Mouse (Mus musculus): ENCODE data around the gene Csnk1d. TPM values are rescaled to one million over a fixed set of nuclear protein-coding genes. Genes with fewer than 3 reads are reported as not detected.
A peak's percentile ranks its signal among the peaks of the same experiment; 100 is the strongest.

The Csnk1d gene
- total RNA-seq, 1 experiment = 60.7 TPM

DNA sequence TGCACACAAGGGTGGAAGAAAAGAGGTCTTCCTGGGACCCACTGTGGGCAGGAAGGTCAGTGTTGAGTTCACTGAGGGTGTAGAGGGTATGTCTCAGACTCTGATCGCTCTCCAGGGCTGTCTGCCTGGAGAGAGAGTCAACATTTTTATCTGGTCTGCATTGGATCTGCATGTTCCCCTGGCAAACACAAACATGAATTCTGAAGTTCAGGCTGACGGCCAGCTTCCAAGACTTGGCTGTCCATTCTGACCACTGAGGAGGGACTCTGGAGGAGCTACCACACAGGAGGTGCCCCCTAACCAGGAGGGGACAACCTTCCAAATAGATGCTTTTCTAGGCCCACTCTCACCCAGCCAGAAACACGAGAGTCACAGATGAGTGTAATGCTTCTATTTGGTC lies 661 bp upstream of the Csnk1d start:
- TF ChIP-seq ZNF384 (IDR thresholded peaks at IDR 0.05; ENCODE audit: low read depth, low read length) (no peak), CHD2 (IDR thresholded peaks at IDR 0.05; ENCODE audit: low read depth, low read length) (no peak), MAFK (IDR thresholded peaks at IDR 0.05; ENCODE audit: insufficient read depth, low read depth, low read length) (no peak), ZC3H11A (IDR thresholded peaks at IDR 0.05; ENCODE audit: borderline replicate concordance, low read depth, low read length) (no peak), HCFC1 (IDR thresholded peaks at IDR 0.05; ENCODE audit: borderline replicate concordance, insufficient read depth, low read length) (no peak)
- no peak for DNase-seq (ENCODE audit: low read depth, low spot score)
- Histone ChIP-seq H3K36me3 (ENCODE audit: control insufficient read depth, insufficient read depth, low read length, poor library complexity, severe bottlenecking) (no peaks in the 10 kb centered on the region), H3K4me3 (ENCODE audit: insufficient read depth in 1 of 2, low read depth in 1 of 2, low read length in 2 of 2, poor library complexity in 1 of 2, severe bottlenecking in 1 of 2) (peak overlapping the region; percentile 95 to 98), H3K9me3 (ENCODE audit: control insufficient read depth, insufficient read depth, low read depth, low read length) (no peaks in the 10 kb centered on the region), H3K27ac (ENCODE audit: insufficient read depth, low read depth, low read length, poor library complexity, severe bottlenecking) (no peak overlapping the region), H3K4me1 (ENCODE audit: control insufficient read depth in 2 of 2, insufficient read depth in 2 of 2, low read length in 2 of 2, poor library complexity in 1 of 2) (peaks cover 0 to 9% of the 10 kb centered on the region in 2 experiments; a peak in 1 of 4 replicates), H3K9ac (ENCODE audit: insufficient read depth, low read depth, low read length, poor library complexity, severe bottlenecking) (peak overlapping the region; percentile 81)
- in situ Hi-C loops (cut with MboI; ENCODE audit: low sequenced_read_pairs in 2 of 2, unreplicated experiment in 2 of 2) = no loop called here

DNA sequence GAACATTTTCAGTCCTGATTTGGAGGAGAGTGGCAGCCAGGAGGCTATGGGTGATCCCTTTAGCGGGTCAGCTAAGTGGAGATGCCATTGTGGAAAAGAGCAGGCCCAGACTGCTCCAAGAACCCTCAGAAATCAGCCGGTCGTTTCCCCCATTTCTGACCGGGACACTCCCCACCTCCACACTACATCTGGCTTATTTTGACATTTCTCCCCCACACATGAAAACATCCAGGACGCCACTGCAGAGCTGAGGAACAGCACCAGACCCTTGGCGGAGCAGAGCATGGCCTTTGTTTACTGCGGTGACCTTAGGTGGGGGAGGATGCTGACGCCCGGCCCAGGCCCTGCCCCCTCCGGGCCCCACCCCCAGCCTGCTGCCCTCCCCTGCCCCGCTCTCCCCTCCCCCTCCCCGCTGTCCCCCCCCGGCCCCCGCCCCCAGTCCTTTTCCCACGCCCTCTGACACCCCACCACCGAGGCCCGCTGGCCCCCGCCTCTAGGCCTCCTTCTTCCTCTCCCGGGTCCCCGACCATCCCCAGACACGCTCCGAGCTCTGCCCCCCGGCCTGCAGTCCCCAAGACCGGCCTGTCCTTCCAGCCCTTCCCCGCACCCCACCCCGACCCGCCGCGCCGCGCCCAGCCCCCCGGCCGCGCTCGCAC lies 876 bp downstream of the Csnk1d start:
- in situ Hi-C loops (cut with MboI; ENCODE audit: low sequenced_read_pairs in 2 of 2, unreplicated experiment in 2 of 2) = no loop called here
- peak overlapping the region; percentile 99 for H3K9ac ChIP-seq (ENCODE audit: insufficient read depth, low read depth, low read length, poor library complexity, severe bottlenecking)
- H3K9me3 ChIP-seq (ENCODE audit: control insufficient read depth, insufficient read depth, low read depth, low read length) = no peaks in the 10 kb centered on the region
- TF ChIP-seq MAFK (IDR thresholded peaks at IDR 0.05; ENCODE audit: insufficient read depth, low read depth, low read length) (no peak), CHD2 (IDR thresholded peaks at IDR 0.05; ENCODE audit: low read depth, low read length) (no peak), ZNF384 (IDR thresholded peaks at IDR 0.05; ENCODE audit: low read depth, low read length) (no peak), HCFC1 (IDR thresholded peaks at IDR 0.05; ENCODE audit: borderline replicate concordance, insufficient read depth, low read length) (no peak), ZC3H11A (IDR thresholded peaks at IDR 0.05; ENCODE audit: borderline replicate concordance, low read depth, low read length) (no peak)
- H3K27ac ChIP-seq (ENCODE audit: insufficient read depth, low read depth, low read length, poor library complexity, severe bottlenecking) = peak overlapping the region; percentile 92
- no peak for DNase-seq (ENCODE audit: low read depth, low spot score)
- peak overlapping the region; percentile 95 to 98 for H3K4me3 ChIP-seq (ENCODE audit: insufficient read depth in 1 of 2, low read depth in 1 of 2, low read length in 2 of 2, poor library complexity in 1 of 2, severe bottlenecking in 1 of 2)
- peaks cover 8% of the 10 kb centered on the region; the same call in 1 of the 2 replicates for H3K36me3 ChIP-seq (ENCODE audit: control insufficient read depth, insufficient read depth, low read length, poor library complexity, severe bottlenecking)
- peaks cover 0 to 9% of the 10 kb centered on the region in 2 experiments; a peak in 1 of 4 replicates for H3K4me1 ChIP-seq (ENCODE audit: control insufficient read depth in 2 of 2, insufficient read depth in 2 of 2, low read length in 2 of 2, poor library complexity in 1 of 2)

DNA sequence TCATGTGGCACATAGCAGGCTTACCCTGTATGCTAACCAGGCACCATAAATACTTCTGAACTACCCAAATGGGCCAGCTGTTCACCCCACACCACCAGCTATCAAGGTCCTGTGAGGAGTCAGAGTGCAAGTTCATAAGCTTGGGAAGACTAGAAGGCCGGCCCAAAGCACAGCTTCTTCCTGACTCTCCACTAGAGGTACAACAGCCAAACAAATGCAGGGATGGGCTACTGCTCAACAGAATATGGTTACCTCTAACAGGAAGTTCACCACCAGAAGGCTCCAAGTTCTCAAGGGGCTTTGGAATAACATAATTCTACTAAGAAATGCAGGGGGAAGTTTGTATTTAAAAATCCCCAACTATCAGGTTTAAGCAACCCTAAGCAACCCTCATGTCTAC lies 1.6 kb downstream of the Csnk1d start:
- Histone ChIP-seq H3K27ac (ENCODE audit: insufficient read depth, low read depth, low read length, poor library complexity, severe bottlenecking) (no peak overlapping the region), H3K36me3 (ENCODE audit: control insufficient read depth, insufficient read depth, low read length, poor library complexity, severe bottlenecking) (peaks cover 11% of the 10 kb centered on the region; the same call in 1 of the 2 replicates), H3K9ac (ENCODE audit: insufficient read depth, low read depth, low read length, poor library complexity, severe bottlenecking) (peak overlapping the region; percentile 55; the same call in 1 of the 2 replicates), H3K4me3 (ENCODE audit: insufficient read depth in 1 of 2, low read depth in 1 of 2, low read length in 2 of 2, poor library complexity in 1 of 2, severe bottlenecking in 1 of 2) (peak overlapping the region; percentile 95 to 98), H3K4me1 (ENCODE audit: control insufficient read depth in 2 of 2, insufficient read depth in 2 of 2, low read length in 2 of 2, poor library complexity in 1 of 2) (peaks cover 0 to 9% of the 10 kb centered on the region in 2 experiments; a peak in 1 of 4 replicates), H3K9me3 (ENCODE audit: control insufficient read depth, insufficient read depth, low read depth, low read length) (no peaks in the 10 kb centered on the region)
- no peak for DNase-seq (ENCODE audit: low read depth, low spot score)
- TF ChIP-seq HCFC1 (IDR thresholded peaks at IDR 0.05; ENCODE audit: borderline replicate concordance, insufficient read depth, low read length) (no peak), ZNF384 (IDR thresholded peaks at IDR 0.05; ENCODE audit: low read depth, low read length) (no peak), ZC3H11A (IDR thresholded peaks at IDR 0.05; ENCODE audit: borderline replicate concordance, low read depth, low read length) (no peak), CHD2 (IDR thresholded peaks at IDR 0.05; ENCODE audit: low read depth, low read length) (no peak), MAFK (IDR thresholded peaks at IDR 0.05; ENCODE audit: insufficient read depth, low read depth, low read length) (no peak)
- in situ Hi-C loops (cut with MboI; ENCODE audit: low sequenced_read_pairs in 2 of 2, unreplicated experiment in 2 of 2) = no loop called here

DNA sequence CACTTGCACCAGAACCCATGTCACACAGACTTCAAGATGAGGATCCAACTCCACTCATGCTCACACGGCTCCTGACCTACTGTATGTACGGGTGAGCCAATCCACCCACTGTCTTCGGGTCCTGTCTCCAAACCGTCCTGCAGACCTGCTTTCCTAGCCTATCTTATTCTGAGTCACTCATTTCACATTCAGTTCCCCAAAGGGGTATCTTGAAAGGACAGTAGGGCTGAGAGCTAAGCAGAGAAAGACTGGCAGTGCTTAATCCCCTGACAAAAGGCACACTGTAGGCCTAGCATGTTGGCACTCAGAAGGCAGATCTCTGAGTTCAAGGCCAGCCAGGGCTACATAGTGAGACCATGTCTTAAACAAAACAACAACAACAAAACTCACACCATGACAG lies 2.7 kb downstream of the Csnk1d start:
- Histone ChIP-seq H3K4me1 (ENCODE audit: control insufficient read depth in 2 of 2, insufficient read depth in 2 of 2, low read length in 2 of 2, poor library complexity in 1 of 2) (peaks cover 0 to 9% of the 10 kb centered on the region in 2 experiments; a peak in 1 of 4 replicates), H3K4me3 (ENCODE audit: insufficient read depth in 1 of 2, low read depth in 1 of 2, low read length in 2 of 2, poor library complexity in 1 of 2, severe bottlenecking in 1 of 2) (no peak overlapping the region)

More for the DNA sequence above, 2.7 kb downstream of the Csnk1d start:
- peaks cover 13% of the 10 kb centered on the region; the same call in 1 of the 2 replicates for H3K36me3 ChIP-seq (ENCODE audit: control insufficient read depth, insufficient read depth, low read length, poor library complexity, severe bottlenecking)
- in situ Hi-C loops (cut with MboI; ENCODE audit: low sequenced_read_pairs in 2 of 2, unreplicated experiment in 2 of 2) = no loop called here
- DNase-seq (ENCODE audit: low read depth, low spot score) = no peak
- H3K9ac ChIP-seq (ENCODE audit: insufficient read depth, low read depth, low read length, poor library complexity, severe bottlenecking) = no peak overlapping the region
- TF ChIP-seq CHD2 (IDR thresholded peaks at IDR 0.05; ENCODE audit: low read depth, low read length) = no peak
- no peak overlapping the region for H3K27ac ChIP-seq (ENCODE audit: insufficient read depth, low read depth, low read length, poor library complexity, severe bottlenecking)
- no peaks in the 10 kb centered on the region for H3K9me3 ChIP-seq (ENCODE audit: control insufficient read depth, insufficient read depth, low read depth, low read length)
